Mouse (Mus musculus): ENCODE data around the gene Ccr7. TPM values are rescaled to one million over a fixed set of nuclear protein-coding genes. Genes with fewer than 3 reads are reported as not detected.

The Ccr7 gene
- total RNA-seq, 4 experiments from 2014 or later, result not detected

- no peak for DNase-seq (ENCODE audit: low spot score in 2 of 2)
These were observed 817 bp downstream of the Ccr7 start for GRCm38 (mm10) chr11:99153767-99154753.

- no peak for DNase-seq (ENCODE audit: low spot score in 2 of 2)
These were observed 2.3 kb downstream of the Ccr7 start for GRCm38 (mm10) chr11:99152323-99153144.

- no peak for DNase-seq (ENCODE audit: low spot score in 2 of 2)
These were observed 3.4 kb downstream of the Ccr7 start for GRCm38 (mm10) chr11:99151333-99151930.

- DNase-seq (ENCODE audit: low spot score in 2 of 2), result no peak
These were observed 4.0 kb downstream of the Ccr7 start for GRCm38 (mm10) chr11:99150889-99151288.

GRCm38 (mm10) chr11:99149898-99150757 lies 4.7 kb downstream of the Ccr7 start:
- peak; percentile 61 to 82 for DNase-seq (ENCODE audit: low spot score in 2 of 2)

GRCm38 (mm10) chr11:99148896-99149703 lies 5.8 kb downstream of the Ccr7 start:
- no peak for DNase-seq (ENCODE audit: low spot score in 2 of 2)

GRCm38 (mm10) chr11:99148400-99148799 lies 6.5 kb downstream of the Ccr7 start:
- no peak for DNase-seq (ENCODE audit: low spot score in 2 of 2)

GRCm38 (mm10) chr11:99147920-99148289 lies 7.0 kb downstream of the Ccr7 start:
- DNase-seq (ENCODE audit: low spot score in 2 of 2), result no peak

GRCm38 (mm10) chr11:99147041-99147919 lies 7.6 kb downstream of the Ccr7 start:
- DNase-seq (ENCODE audit: low spot score in 2 of 2), result peak; percentile 63 to 73

GRCm38 (mm10) chr11:99146558-99146957 lies 8.3 kb downstream of the Ccr7 start:
- no peak for DNase-seq (ENCODE audit: low spot score in 2 of 2)

GRCm38 (mm10) chr11:99145765-99146164 lies 9.1 kb downstream of the Ccr7 start:
- no peak for DNase-seq (ENCODE audit: low spot score in 2 of 2)

- DNase-seq (ENCODE audit: low spot score in 2 of 2), result no peak
These were observed 9.9 kb downstream of the Ccr7 start for GRCm38 (mm10) chr11:99144940-99145339.

GRCm38 (mm10) chr11:99144456-99144855 lies 10.4 kb downstream of the Ccr7 start:
- no peak for DNase-seq (ENCODE audit: low spot score in 2 of 2)

GRCm38 (mm10) chr11:99143123-99144082 lies 11.5 kb downstream of the Ccr7 start:
- no peak for DNase-seq (ENCODE audit: low spot score in 2 of 2)

- DNase-seq (ENCODE audit: low spot score in 2 of 2), result no peak
These were observed 12.3 kb downstream of the Ccr7 start for GRCm38 (mm10) chr11:99142493-99143095.

- DNase-seq (ENCODE audit: low spot score in 2 of 2), result no peak
These were observed 12.8 kb downstream of the Ccr7 start for GRCm38 (mm10) chr11:99142046-99142445.

- DNase-seq (ENCODE audit: low spot score in 2 of 2), result no peak
These were observed 13.3 kb downstream of the Ccr7 start for GRCm38 (mm10) chr11:99141600-99141999.

Measured in layer of hippocampus, adult 8-10 months (tissue).